Mouse (Mus musculus) frontal cortex, postnatal 25 days (tissue): ENCODE data around the gene Car12.

Source experiments
- DNase-seq, 2 experiments: peaks; one replicate each; pipeline ENCODE4 v3.0.0; 2022; ENCODE audit warnings: low spot score in 2 of 2

Gene Car12

DNA sequence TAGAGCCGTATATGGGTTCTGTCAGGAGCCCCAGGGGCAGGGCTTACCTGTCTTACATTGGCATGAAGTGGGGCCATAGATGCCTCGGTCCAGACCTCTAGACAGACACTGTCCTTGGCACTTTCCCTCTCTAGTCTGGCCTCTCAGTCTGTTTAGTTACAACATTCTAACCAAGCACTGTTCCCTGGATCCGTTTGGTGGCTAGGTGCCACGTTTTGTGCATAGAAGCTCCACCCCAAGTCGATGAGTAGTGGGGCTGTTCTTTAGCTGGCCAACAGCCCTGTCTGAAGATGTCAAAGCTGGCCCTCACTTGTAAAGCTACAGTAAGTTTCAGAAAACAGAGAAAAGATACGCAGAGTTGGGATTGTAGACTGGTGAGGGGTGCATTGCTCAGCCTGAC, 2.9 kb upstream of the Car12 start:
- DNase-seq: no peak

DNA sequence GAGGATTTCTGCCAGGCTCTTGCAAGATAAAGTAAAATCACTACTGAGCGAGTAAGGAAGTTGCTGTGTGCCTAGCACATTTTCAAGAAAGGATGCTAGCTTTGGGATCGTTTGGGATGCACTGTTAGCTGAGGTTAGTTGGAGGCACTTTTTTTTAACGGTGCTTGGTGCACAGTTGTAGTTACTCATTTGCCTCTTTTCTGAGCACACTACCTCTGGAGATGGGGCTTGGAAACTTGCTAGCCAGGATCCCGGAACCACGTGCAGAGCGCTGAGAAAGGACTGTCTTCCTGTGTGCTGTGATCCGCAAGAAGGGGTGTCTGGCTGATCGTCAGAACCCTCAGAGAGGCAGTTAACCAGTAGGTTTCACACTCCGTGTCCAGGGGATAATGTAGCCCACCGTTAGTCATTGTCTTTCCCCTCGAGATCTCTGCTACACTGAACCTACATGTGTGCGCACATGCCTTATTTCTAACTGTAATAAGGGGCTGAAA, 583 bp downstream of the Car12 start:
- DNase-seq: no peak

DNA sequence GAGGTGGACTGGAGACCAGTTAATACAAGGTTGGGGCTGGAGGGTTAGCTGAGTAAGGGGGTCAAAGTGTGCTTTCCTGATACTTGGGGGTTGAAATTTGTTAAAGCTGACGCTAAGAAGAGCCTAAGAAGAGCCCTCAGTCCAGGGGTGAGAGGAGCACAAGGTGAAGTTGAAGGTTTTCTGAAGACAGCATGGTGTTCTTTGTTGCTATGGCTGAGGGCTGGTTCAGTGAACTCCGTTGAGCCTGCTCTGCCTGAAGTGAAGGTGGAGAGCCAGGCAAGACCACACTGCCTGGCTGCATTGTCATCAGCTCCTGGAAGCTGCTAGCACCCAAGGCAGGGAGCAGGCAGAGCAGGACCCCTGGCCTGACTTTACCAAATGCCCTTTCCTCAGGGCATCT, 1.9 kb downstream of the Car12 start:
- DNase-seq: no peak

DNA sequence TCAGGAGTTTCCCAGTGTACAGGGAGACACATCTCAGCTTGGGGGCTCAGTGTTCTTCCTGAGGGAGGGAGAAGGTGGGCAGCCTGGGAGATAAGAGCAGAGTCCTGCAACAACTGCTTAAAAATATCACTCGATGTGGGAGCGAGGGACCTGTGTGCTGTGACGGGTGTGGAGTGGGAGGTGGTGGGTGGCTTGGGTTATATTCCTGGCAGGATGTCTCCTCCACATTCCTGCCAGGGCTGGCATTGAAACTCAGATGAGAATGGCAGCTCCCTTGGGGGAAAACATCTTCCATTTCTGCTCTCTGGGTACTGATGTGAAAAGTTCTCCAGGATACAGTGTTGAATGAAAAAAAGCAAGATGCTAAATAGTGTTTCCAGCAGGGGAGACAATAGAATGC, 3.0 kb downstream of the Car12 start:
- no peak for DNase-seq

DNA sequence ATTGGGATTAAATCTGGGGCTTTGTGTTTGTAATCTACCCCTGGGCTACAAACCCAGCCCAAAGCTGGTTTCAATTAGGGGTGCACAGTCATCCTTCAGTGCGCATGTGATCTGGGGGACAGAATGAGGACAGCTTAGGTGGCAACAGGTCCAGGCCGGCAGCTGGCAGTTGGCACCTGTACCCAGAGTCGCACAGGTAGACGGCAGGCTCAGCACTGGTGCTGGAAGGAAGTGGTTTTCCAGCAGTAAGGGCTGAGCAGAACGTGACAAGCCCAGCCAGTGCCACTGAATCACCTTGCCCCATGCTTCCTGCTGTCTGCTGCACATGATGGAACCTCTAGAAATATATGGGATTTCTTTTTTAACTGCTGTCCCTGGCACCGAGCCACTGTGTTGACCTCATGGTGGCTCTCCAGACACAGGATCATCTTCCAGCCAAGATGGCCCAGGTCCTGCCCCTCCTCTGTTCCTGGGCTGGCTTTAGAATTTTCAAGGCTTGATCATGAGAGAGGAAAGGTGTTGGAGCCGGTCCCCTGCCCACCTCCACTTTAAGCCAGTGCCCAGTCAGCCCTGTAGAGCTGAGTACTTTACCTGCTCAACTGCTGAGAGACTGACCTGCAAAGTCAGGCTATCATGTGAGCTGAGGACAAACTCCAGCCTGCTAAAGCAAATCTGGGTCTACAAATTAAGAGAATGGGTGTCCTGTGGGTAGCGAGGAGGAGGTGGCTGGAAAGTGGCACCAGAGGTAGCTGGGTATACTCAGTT, 7.4 kb downstream of the Car12 start:
- no peak for DNase-seq

DNA sequence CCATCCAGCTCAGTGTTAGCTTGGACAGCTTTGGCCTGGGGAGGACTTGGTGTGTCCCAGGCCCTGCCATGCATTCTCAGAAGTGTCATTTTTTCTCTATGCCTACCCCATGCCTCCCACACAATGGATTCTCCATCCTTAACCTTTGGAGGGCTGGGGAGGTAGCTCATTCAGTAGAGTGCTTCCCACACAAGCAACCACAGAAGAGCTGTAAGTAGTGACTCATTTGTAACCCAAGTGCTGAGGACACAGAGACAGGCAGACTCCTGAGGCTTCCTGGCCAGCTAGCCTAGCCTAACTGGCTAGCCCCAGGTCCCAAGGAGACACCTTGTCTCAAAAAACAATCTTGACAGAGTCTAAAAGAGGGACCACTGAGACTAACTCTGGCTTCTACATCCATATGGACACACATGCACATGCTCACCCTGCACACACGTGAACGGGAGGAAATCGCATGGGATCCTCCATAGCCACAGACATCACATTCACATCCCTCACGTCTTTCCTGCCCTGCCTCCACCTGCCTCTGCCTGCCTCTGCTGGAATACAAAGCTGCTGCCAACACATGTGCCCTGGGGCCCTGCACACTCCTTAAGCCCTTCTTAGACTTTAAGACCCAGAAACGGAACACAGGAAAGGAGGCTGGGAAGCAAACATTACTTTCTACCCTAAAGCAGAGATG, 8.8 kb downstream of the Car12 start:
- DNase-seq: no peak

DNA sequence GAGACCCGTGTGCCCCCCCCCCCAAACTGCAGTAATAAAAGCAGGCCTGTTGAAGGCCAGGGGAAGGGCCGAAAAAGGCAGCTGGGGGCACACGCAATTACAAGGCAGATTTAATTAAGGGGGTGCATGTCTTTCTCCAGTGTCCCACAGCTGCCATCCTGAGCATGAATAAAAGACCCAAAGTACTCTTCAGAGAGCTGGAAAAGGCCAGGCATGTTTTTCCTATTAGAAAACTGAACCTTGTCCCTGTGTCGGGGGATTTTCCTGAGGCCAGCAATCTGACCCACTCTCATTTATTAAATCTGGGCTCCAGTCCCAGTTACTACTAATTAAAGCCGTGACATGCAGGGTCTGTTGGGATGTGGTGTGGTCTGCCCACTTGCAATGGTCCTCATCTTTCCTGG, 9.4 kb downstream of the Car12 start:
- no peak for DNase-seq

DNA sequence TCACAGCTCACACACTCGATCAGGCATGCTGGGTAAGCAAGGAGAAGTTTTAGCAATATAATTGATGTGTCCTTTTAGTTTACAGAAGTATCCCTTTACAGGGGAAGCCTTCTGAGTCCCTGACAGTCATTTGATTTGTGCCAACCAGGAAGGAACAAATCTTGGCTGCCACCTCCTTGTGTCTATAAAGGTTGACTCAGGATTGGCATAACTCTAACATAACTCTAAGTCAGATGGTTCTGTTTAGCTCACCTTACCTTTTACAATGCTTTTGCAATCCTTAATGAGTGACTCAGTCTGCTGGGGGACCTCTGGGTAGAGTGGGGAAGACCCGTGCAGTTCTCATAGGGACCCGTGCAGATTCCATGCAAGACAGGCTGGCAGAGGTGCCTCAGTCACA, 12.1 kb downstream of the Car12 start:
- no peak for DNase-seq

DNA sequence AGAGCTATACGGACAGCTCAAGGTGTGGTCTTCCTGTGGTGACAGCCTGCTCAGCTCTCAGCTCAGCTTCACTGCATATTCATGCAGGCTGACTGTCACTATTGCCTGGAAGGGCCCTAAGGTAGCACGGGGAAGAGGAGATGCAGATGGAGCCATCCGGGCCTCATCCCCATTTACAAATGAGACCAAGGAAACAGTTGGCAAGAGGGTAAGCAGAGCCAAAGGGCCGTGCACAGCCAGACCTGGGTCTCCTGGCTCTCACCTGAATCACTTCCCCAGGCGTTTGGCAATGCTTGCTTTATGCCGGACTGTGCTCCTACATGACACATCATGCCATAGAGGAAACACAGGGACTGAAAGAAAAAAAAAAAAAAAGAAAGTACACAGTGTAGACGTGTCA, 13.8 kb downstream of the Car12 start:
- DNase-seq: no peak

DNA sequence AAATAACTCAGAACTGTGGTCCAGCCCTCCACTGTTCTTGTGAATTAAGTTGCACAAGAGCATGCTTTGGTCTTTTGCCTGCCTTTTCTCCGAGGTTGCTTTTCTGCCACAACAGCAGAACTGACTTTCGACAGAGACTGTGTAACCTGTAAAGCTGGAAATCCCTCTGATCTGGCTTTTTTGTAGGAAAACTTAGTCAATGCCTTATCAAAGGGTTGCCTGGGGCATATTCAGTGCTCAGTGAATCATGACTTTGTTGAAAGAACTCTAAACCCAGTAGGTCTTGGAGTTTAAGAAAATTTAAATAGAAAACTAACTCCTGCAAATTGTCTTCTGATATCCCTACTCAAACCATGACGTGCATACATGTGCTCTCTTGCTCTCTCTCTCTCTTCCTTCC, 17.1 kb downstream of the Car12 start:
- no peak for DNase-seq

DNA sequence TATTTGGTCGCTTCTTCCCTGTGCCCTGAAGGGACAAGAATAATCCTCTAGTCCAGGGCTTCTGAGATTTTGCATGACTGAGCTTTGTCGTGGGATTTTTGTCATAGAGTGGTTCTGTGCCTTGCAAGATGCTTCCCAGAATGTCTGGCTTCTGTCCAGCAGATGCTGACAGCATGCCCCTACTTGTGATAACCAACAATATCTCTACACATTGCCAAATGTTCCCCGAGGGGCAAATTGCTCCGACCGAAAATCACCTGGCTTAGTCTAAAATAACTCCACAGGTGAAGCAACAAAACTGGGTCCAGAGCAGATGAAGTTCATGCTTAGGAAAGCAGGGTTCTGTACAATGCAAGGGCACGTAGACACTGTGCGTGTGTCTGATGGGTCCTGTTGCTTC, 17.8 kb downstream of the Car12 start:
- no peak for DNase-seq

DNA sequence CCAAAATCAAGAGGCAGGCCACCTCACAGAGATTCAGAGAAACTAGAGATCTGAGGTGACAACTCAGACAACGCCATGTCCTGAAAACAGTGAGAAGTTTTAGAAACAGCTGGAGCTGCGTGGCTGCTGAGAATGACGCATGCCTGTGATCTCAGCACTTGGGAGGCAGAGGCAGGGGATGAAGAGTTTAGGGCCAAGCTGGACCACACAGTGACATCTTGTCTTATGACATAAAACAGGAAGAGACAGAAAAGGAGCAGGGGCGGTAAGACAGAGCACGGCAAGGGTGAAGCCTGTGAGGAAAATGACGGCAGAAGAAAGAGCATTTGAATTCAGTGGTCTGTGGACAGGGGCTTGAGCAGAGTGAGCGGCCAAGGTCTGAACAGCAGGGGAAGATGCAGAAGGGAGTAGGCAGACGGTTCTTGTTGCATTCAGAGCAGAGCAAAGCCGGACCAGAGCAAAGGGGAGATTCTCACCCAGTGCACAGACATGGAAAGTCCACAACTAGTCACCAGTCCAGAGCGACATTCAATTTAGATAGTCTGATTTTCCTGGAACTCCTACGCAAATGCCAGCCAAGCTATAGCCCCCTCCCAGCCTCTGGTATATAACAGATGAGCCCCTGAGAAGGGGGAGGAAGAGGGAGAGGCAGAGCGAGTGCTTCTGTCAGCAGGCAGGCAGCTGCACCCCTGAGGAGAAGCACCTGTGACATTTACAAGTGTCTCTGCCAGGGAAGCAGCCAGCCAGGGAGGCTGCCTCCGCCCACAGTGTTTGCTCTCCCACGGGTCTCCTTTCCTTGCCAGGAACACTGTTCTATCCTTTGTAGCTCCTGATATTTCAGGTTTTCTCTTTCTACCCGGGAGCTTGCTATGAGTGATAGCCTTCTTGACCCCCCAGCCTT, 19.6 kb downstream of the Car12 start:
- peak in 1 of 2 experiments; percentile 40 for DNase-seq

DNA sequence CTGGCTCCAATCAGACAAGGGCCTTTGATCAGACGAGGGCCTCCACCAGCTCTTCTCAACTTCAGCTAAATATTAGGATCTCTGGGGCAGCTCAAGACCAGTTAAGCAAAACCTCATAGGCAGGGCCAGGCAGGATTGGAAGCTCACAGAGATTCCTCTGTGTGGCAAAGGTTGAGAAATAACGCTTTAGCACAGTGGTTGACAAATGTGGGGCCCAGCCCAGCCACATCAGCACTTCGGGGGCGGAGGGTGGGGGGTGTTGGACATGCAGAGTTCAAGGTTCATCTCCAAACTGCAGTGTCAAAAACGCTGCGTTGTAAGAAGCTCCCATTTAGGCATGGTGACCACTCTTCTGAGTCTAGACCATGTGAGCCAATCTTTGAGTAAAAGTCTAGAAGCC, 21.1 kb downstream of the Car12 start:
- no peak for DNase-seq

DNA sequence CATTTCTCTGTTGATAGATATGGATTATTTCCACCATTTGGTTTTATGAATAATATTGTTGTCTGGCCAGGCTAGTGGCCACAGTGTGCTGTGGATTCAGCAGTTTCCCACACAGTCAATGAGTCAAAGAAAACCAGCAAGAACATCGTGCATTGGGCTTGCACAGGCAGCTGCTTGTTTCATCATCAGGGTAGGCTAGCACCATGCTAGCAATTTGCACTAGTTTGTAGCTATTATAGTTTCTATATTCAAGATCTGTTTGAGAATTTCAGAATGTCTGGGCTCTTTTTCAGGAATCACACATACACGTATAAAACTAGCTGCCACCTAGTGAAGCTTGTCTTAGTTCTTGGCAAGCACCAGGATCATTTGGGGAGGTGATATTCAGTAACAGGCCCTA, 21.6 kb downstream of the Car12 start:
- DNase-seq: no peak

DNA sequence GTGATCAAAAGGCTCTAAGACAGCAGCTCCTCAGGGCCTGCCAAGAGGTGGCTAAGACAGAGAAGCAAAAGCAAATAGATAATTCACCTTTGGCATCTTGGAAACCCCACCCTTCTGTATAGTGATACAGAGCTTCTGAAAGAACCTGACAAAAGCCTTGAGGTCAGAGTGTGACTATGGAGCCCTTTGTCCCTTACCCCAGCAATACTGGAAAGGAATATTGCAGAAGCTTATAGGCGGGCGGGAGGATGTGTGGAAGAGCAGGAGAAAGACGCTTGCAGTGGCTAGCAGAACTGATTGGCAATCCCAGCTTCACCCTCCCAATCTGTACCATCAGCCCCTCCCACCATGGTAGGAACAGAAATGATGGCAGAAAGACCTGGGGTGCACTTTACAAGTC, 22.5 kb downstream of the Car12 start:
- no peak for DNase-seq

DNA sequence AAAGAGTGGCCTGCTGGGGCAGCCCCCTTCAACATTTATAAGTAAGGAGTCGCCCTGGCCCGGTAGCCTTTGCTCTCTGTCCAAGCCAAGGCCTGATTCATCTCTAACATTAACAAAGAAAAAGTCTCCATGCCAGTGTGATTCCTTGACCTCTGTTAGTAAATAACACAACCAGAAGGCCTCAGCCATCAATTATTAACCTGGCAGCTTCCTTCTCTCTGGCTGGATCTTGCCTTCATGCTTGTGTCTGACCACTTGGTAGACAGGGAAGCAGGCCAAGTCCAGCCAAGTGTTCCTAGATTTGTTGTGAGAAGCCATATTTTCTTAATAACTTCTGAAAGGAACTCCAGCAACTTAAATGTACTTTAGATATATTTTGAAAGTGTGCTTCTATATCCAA, 23.1 kb downstream of the Car12 start:
- DNase-seq: no peak

DNA sequence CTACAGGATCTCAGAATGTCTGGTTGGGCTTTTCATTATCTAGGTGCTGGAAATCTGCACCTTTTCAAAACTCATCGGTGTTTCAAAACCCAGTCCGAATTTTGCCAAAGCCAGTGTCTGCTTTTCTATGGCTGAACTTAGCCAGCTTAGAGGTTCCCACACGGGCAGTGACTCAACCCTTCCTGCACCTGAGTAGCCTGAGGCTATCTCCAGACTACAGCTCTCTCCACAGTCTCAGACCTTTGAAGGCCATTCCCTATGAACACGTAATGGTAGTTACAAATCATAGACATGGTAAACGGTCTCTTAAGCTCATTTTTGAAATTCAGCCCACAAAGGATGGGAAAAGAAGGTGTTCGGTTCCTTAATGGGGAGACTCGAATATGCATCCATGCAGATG, 26.0 kb downstream of the Car12 start:
- DNase-seq: no peak

DNA sequence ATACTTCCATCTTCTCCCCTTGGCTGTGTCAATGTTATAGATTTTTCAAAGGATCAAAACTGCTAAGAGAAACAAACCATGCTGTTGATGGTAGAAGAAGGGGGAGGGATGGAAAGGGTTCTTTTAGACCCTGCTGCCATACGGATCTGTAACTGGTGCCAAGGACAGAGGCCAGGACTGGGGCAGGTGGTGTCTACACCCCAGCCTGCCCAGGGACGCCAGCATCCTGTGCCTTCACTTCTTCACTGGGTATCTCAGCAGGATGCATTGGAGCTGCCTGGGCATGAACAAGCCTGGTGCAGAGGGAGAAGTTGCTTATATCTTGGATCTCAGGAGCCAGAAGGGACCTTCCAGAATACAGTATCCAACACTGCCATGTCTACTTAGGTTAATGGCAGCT, 31.0 kb downstream of the Car12 start:
- no peak for DNase-seq

DNA sequence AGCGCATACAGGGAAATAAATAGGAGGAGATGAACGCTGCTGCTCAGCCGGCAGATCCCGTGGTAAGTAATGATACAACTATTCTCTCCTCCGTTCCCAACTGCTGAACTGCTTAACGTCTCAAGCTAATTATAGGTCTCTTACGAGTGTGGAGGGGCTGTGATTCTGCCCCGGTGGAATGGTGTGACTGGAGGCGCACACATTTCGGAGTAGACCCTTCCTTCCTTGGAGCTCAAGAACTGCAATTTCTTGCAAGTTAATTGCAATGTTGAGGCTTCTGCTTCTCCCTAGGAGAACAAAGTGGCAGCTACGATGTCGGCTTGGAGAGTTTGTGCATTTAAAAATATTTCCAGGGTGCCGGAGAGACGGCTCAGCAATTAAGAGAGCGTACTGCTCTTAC, 34.9 kb downstream of the Car12 start:
- no peak for DNase-seq

DNA sequence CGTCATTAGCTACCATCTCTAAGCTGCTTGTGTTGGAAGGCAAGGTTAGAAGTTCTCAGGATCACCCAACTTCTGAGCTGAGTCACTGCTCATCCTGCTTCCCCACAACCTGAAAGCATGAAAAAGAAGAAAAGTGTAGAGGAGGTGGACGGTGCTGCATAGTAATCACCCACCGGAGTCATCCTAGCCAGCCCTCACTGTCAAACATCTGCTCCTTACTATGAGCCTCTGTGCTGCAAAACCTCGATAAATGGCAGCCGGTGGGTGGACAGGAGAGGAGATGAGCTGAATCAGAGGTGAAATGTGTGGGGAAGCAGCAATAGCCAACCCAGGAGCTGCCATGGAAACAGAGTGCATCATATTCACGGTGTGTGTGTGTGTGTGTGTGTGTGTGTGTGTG, 39.4 kb downstream of the Car12 start:
- DNase-seq: peak in 1 of 2 experiments; percentile 34

DNA sequence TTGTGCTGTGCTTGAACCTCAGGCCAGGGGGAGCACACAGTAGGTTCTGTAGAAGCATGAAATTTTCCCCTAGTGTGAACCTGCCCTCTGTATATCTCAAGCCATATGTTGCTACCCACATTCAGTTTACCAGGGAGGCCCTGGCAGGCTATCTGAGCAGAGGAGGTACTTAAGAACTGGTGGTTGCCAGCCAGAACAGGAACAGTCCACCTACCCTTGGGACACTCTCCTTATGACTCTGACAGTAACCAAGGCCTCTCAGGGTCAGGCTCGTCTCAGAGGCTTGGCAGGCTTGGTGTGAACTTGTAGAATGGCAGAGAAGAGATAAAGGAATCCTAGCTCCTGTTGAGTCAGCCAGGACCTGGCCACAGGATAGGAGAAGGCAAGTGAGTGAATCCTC, 47.5 kb downstream of the Car12 start:
- DNase-seq: no peak

DNA sequence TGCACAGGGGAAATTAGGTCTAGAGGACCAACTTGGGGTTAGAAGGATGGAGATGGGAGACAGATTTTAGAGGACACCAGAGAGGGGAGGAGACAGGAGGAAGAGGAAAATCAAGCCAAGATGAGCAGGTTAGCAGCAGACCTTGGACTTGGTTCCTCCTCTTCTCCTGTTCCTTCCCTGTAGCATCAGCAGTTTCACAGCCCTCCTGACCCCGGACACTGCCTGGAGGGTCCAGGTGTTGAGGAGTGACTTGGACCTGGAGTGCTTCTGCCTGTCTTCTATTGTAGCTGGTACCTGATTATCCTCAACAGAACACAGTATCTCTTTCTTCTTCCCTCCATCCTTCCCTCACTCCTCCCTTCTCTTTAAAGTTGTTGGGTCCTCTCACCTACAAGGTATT, 55.2 kb downstream of the Car12 start:
- DNase-seq: no peak

DNA sequence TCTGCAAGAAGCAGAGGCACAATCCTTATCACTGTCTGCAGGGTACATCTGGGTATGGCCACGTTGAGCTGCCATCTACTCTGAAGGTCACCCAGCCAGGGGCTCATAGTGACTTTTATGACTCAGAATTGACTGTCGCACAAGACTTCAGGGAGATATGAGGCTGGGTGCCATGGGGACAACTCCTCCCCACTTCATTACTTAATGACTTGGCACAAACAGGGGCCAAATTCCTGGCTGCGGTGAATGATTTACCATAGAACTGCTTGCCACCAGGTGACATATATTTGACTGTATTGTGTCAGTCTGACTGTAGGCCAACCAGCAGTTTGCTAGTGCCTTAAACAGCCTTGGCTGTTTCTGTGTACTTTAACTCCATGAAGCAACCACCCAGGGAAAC, 55.8 kb downstream of the Car12 start:
- DNase-seq: no peak
